Mouse (Mus musculus) thymus, postnatal 14 days (tissue): ENCODE data around the gene Gpsm3.

Experiments used
- DNase-seq: peaks from one replicate; pipeline ENCODE4 v3.0.0; 2021

Gpsm3 gene

GRCm38 (mm10) chr17:34583819-34584218 lies 5.8 kb upstream of the Gpsm3 start:
- no peak for DNase-seq

DNA sequence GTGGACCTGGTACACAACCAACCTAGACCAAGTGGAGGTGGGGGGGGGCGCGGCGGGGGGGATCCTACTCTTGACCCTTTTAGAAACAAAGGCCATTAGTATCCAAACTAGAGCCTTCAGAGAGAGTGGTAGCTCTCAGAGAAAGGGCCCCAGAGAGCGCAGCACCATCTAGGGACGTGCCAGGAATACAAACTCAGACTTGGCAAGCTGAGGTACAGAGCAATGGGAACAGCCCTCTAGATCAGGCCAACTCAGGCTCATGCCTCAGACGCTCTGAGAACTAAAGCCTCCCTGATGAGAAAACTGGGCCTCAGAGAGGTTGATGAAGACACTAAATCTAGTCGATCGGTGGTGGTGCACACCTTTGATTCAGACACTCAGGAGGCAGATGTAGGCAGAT lies 4.5 kb upstream of the Gpsm3 start:
- DNase-seq = no peak

GRCm38 (mm10) chr17:34585877-34586771 lies 3.5 kb upstream of the Gpsm3 start:
- DNase-seq = no peak

- peak; percentile 93 for DNase-seq
Measured at GRCm38 (mm10) chr17:34586796-34587422, 2.7 kb upstream of the Gpsm3 start.

DNA sequence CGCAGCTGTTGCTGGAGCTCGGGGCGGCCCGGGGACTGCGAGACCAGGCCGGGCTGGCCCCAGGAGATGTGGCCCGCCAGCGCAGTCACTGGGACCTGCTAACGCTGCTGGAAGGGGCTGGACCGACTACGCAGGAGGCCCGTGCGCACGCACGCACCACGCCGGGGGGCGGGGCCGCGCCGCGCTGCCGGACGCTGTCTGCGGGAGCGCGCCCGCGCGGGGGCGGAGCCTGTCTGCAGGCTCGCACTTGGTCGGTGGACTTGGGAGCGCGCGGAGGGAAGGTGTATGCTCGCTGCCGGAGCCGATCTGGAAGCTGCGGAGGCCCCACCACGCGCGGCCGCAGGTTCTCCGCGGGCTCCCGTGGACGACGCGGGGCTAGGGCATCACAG lies 2.2 kb upstream of the Gpsm3 start:
- DNase-seq = peak; percentile 99

- DNase-seq = no peak
Measured at GRCm38 (mm10) chr17:34587814-34588213, 1.8 kb upstream of the Gpsm3 start.

GRCm38 (mm10) chr17:34588767-34589166 lies 839 bp upstream of the Gpsm3 start:
- DNase-seq = peak; percentile 53

- DNase-seq = peak; percentile 47
Measured at GRCm38 (mm10) chr17:34589206-34589605, 400 bp upstream of the Gpsm3 start.

- peak; percentile 53 for DNase-seq
Measured at GRCm38 (mm10) chr17:34590154-34590987, 765 bp downstream of the Gpsm3 start.

DNA sequence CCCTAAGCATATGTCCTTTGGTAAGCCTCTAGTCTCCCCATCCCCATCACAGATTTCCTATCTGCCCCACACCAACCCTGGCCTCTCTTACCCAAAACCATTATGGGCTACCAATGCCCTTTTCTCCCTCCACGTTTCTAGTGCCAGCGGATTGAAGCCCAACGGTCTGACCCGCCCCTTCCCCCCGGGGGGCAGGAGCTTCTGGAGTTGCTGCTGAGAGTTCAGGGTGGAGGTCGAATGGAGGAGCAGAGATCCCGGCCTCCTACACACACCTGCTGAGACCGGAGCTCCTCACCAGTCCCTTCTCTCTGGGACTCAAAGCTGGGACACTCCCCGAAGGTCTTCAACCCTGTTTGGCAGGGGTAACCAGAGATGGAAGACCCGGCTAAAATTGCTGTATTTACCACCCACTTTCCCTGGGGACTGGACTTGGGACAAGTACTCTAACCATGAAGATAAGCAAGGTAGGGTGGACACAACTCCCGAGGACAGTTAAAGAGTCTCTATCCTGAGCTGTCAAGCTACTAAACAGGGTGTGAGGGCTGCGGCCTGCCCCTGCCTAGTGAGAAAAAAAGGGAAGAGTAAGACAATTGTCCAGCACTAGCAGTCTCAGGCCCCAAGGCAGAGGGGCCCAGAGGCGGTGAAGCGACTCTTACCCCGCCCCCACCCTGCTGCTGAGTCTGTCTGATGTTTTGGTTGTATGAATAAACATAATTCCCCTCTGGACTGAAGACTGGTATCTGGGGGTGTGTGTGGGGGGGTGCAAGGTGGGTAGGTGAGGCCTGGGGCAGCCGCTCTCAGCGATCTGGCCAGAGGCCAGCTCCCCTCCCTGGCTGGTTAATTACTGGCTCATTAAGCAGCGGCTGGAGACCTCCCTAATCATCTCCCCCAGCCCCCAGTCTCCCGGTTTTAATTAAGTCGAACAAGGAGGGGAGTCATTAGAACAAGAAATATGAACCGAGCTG lies 1.7 kb downstream of the Gpsm3 start, which contains the start of gene Pbx2:
Gene Pbx2, plus strand, starts transcription at position 238 of the 965 bp plus-strand sequence.
- peak; percentile 60 for DNase-seq

DNA sequence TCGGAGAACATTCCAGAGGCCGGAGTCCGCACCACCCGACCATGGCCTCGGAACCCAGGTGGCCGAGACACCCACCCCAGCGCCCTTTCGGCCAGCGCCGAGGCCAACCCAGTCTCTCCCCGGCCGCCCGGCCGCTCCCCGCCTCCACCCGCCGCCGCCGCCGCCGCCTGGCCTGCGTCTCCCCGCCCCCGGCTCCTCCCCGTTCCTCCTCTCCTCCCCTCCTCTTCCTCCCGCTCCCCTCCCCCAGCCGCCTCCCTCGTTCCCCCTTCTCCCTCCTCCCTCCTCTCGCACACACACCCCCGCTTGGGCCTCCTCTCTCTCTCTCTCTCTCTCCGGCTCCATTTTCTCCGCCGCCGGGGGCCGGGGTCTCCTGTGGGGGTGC lies 2.4 kb downstream of the Gpsm3 start:
- peak; percentile 97 for DNase-seq

GRCm38 (mm10) chr17:34592581-34593549 lies 3.3 kb downstream of the Gpsm3 start:
- peak; percentile 40 for DNase-seq

- no peak for DNase-seq
Measured at GRCm38 (mm10) chr17:34593752-34594525, 4.3 kb downstream of the Gpsm3 start.

DNA sequence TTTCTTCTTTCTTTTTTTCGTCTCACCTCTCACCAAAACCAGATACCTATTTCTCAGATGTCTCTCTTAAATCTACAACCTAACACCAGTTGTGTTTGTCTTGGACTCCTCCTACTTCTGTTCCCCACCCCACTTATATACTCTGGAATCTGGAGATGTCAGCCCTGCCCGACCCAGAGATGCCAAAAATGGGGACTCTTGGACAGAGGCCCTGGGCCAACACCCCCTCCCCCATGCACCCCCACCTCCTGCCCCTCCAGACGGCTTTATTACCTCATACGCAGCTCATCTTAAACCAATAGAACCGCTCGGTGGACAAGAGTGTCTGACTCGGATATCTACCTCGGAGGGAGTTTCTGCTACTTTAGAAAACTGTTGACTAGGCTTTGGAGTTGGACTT lies 6.5 kb downstream of the Gpsm3 start:
- no peak for DNase-seq

DNA sequence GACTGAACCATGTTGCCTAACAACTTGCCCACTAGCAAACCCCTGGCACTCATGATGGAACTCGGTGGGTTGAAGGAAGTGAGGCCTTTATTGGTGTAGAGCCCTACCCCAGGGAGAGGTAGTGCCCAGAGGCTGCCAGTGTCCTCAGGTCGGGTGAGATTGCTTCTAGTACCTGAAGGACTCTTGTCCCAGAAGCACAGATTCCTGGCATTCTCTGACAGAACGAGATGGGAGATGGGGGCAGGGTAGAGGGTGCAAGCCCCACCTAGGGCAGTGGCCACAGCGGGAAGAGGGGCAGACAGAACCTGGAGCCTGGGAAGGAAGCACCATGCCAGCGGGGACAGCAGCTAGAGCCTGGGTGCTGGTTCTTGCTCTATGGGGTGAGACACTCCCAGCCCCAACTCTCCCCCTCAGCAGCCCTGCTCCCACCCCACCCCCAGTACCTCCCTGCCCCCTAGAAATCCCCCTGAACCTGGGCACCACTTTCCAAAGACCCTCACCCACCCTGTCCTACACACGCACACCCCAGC lies 8.0 kb downstream of the Gpsm3 start, which contains the start of gene Ager:
Gene Ager, plus strand, starts transcription at position 297 of the 530 bp plus-strand sequence.
- no peak for DNase-seq

DNA sequence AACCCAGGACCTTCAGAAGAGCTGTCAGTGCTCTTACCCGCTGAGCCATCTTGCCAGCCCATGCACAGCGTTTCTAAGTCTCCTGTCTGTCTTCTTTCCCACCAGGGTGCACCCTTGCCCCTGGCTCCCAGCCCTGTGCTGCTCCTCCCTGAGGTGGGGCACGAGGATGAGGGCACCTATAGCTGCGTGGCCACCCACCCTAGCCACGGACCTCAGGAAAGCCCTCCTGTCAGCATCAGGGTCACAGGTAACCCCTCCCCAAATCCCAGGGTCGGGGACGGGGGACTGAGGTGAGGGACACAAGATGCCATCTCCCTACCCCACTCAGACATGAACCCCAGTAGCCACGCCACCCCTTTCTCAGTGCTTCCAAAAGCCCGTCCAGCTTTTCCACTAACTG lies 10.3 kb downstream of the Gpsm3 start:
- DNase-seq = no peak

- DNase-seq = no peak
Measured at GRCm38 (mm10) chr17:34601796-34602195, 12.2 kb downstream of the Gpsm3 start.

- DNase-seq = peak; percentile 98
Measured at GRCm38 (mm10) chr17:34603375-34604060, 13.9 kb downstream of the Gpsm3 start, which contains the start of gene Rnf5. Gene Rnf5 (minus strand): TSS chr17:34603690.

DNA sequence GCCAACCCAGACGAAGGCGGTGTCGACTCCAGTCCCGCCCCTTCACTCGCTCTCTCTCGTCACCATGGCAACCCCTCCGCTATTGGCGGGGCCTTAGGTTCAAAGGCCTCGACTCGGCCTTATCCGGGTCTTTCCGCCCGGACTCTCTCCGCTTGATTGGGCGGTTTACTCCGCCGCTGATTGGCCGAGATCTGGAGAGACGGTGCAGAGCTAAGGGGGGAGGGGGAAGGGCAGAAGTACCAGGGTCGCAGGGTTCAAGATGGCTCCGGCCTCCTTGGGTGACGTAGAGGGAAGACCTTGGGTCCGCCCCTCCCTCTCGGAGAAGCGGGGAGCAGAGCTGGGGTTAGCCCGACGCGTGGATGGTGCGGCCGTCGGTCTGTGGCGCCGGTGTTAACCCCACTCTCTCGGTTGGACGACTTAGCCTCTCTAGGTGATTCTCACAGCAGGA lies 14.5 kb downstream of the Gpsm3 start, which contains the start of gene Agpat1:
Gene Agpat1, plus strand, starts transcription at position 202 of the 448 bp plus-strand sequence.
- peak; percentile 99 for DNase-seq
